Mouse (Mus musculus) olfactory bulb, adult 2 months (tissue): ENCODE results near the gene Atp8a1.

Experiments used
- CTCF ChIP-seq: fragments of 200-500 bp; IDR thresholded peaks from 2 replicates; pipeline ENCODE4 v1.5.1; 2012; ENCODE audit warnings: low read depth, mild to moderate bottlenecking, low read length, moderate library complexity; ENCODE audit not compliant: insufficient read depth
- POLR2A ChIP-seq: fragments of 200-500 bp; IDR thresholded peaks from 2 replicates; pipeline ENCODE4 v1.6.1; 2012; ENCODE audit warnings: mild to moderate bottlenecking, low read depth, low read length, moderate library complexity; ENCODE audit not compliant: insufficient read depth

GRCm38 (mm10) chr5:67824600-67824999 is 22.6 kb downstream of the Atp8a1 start:
- TF ChIP-seq POLR2A: no peak
- no peak for TF ChIP-seq CTCF
